Mouse (Mus musculus): ENCODE measurements at regions not wholly inside any gene's neighbourhood (a gene's known extent, or its start where the extent isn't known, plus 50 kb on each side); places are given as distances from the start of the nearest gene placed in this dataset.

DNA sequence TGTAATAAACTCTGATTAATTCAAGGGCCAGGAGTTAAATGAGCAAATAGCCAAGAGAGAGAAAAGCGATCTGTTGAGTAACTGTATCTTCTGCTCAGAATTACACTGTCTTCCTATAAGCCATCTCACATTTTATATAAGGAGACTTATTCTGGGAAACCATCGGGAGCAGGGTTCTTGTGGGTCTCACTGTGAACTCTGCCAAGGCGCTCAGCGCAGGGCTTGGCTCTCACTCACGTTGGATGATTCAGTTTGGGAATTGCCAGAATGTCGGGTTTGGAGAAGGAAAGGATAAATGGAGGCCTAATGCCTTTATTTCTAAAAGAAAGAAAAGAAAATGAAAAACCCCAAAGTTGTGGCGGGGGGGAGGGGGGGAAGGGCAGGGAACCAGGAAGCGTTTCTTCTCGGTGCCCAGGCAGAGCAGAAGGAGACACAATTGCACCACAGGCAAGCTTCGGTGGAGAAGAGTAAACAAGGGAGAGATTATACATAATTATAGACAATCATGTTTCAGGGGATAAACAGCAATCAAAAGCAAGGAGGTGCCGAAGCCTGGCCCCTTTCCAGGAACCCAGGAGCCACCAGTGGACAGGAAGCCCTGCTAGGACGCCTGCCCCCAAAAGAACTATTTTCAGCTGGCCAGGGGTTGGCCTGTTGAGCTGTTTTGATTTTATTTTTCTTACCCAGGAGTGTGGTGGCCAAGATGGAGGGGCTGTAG is 60.5 kb upstream of the Neo1 start:
- no peak overlapping the region for H3K9ac ChIP-seq (ENCODE audit: control insufficient read depth, low read depth, low read length, poor library complexity, severe bottlenecking)
- H3K27ac ChIP-seq (ENCODE audit: control insufficient read depth, low read depth, low read length): no peak overlapping the region
- DNase-seq (ENCODE audit: low read depth, low spot score): no peak
- TF ChIP-seq KAT2A (conservative IDR thresholded peaks at IDR 0.05; ENCODE audit: low read depth, low read length): no peak
- TF ChIP-seq RCOR1 (IDR thresholded peaks at IDR 0.05; ENCODE audit: low read depth, low read length): no peak
- TF ChIP-seq CTCF (IDR thresholded peaks at IDR 0.05 in 2 of 3, conservative IDR thresholded peaks at IDR 0.05 in 1 of 3; ENCODE audit: control insufficient read depth in 1 of 3, insufficient read depth in 1 of 3, low read depth in 2 of 3, low read length in 3 of 3, poor library complexity in 1 of 3, severe bottlenecking in 1 of 3): no peak
- TF ChIP-seq RAD21 (IDR thresholded peaks at IDR 0.05; ENCODE audit: low read depth, low read length): no peak
- TF ChIP-seq MAFK (IDR thresholded peaks at IDR 0.05; ENCODE audit: borderline replicate concordance, low read depth, low read length): no peak
- TF ChIP-seq SMC3 (IDR thresholded peaks at IDR 0.05; ENCODE audit: low read depth, low read length): no peak
- H3K27me3 ChIP-seq (ENCODE audit: control insufficient read depth in 1 of 2, insufficient read depth in 2 of 2, low read length in 2 of 2): peaks cover 3 to 7% of the 10 kb centered on the region in 2 experiments
- no peaks in the 10 kb centered on the region for H3K4me1 ChIP-seq (ENCODE audit: control insufficient read depth in 1 of 2, insufficient read depth in 2 of 2, low read length in 2 of 2)
- H3K9me3 ChIP-seq (replicated peaks; ENCODE audit: insufficient read depth, low read length): no peaks in the 10 kb centered on the region
- H3K4me3 ChIP-seq (ENCODE audit: control insufficient read depth in 1 of 2, insufficient read depth in 1 of 2, low read depth in 2 of 2, low read length in 2 of 2): no peak overlapping the region
- H3K79me2 ChIP-seq (ENCODE audit: control insufficient read depth, insufficient read depth, low read length, poor library complexity): no peaks in the 10 kb centered on the region
- no peaks in the 10 kb centered on the region for H3K36me3 ChIP-seq (ENCODE audit: control insufficient read depth in 1 of 2, insufficient read depth in 2 of 2, low read length in 2 of 2)

DNA sequence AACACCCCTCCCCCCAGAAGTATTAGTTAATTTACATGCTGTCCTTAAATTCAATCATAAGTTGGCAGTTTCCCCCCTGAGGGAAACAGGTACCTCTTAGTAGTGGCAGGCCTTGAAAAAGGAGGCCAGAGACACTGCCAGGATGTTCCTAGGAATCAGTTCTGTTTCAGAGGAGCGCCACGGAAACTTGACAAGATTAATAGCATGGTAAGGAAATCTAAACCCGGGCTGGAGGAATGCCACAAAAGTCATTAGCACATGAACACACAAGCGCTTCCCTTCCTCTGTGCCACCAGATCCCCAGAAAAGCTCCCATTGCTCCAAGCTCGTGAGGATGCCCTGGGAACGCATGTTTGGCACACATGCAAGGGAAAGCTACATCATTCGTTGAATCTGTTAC is 59.4 kb upstream of the Neo1 start:
- no peaks in the 10 kb centered on the region for H3K4me1 ChIP-seq (ENCODE audit: control insufficient read depth in 1 of 2, insufficient read depth in 2 of 2, low read length in 2 of 2)
- peaks cover 3 to 9% of the 10 kb centered on the region in 2 experiments for H3K27me3 ChIP-seq (ENCODE audit: control insufficient read depth in 1 of 2, insufficient read depth in 2 of 2, low read length in 2 of 2)
- no peak overlapping the region for H3K9ac ChIP-seq (ENCODE audit: control insufficient read depth, low read depth, low read length, poor library complexity, severe bottlenecking)
- H3K36me3 ChIP-seq (ENCODE audit: control insufficient read depth in 1 of 2, insufficient read depth in 2 of 2, low read length in 2 of 2): no peaks in the 10 kb centered on the region
- no peak overlapping the region for H3K4me3 ChIP-seq (ENCODE audit: control insufficient read depth in 1 of 2, insufficient read depth in 1 of 2, low read depth in 2 of 2, low read length in 2 of 2)
- no peak overlapping the region for H3K27ac ChIP-seq (ENCODE audit: control insufficient read depth, low read depth, low read length)
- no peak for TF ChIP-seq KAT2A (conservative IDR thresholded peaks at IDR 0.05; ENCODE audit: low read depth, low read length)
- TF ChIP-seq POLR2A (IDR thresholded peaks at IDR 0.05; ENCODE audit: control insufficient read depth in 1 of 2, insufficient read depth in 1 of 2, low read depth in 1 of 2, low read length in 2 of 2, poor library complexity in 1 of 2): no peak
- no peak for TF ChIP-seq ETS1 (IDR thresholded peaks at IDR 0.05; ENCODE audit: low read depth, low read length)
- TF ChIP-seq CHD1 (IDR thresholded peaks at IDR 0.05; ENCODE audit: low read depth, low read length): no peak
- TF ChIP-seq POLR2AphosphoS2 (IDR thresholded peaks at IDR 0.05; ENCODE audit: low read length): no peak
- TF ChIP-seq POLR2AphosphoS5 (IDR thresholded peaks at IDR 0.05; ENCODE audit: borderline replicate concordance, low read depth, low read length): no peak
- TF ChIP-seq MAZ (IDR thresholded peaks at IDR 0.05; ENCODE audit: low read depth, low read length): no peak
- no peak for TF ChIP-seq TAL1 (IDR thresholded peaks at IDR 0.05; ENCODE audit: low read length)
- TF ChIP-seq CTCF (IDR thresholded peaks at IDR 0.05 in 2 of 3, conservative IDR thresholded peaks at IDR 0.05 in 1 of 3; ENCODE audit: control insufficient read depth in 1 of 3, insufficient read depth in 1 of 3, low read depth in 2 of 3, low read length in 3 of 3, poor library complexity in 1 of 3, severe bottlenecking in 1 of 3): no peak
- TF ChIP-seq ELF1 (IDR thresholded peaks at IDR 0.05; ENCODE audit: low read depth, low read length): no peak
- no peak for TF ChIP-seq ZC3H11A (IDR thresholded peaks at IDR 0.05; ENCODE audit: low read depth, low read length)
- TF ChIP-seq TCF12 (IDR thresholded peaks at IDR 0.05; ENCODE audit: low read depth, low read length): no peak
- no peak for TF ChIP-seq EP300 (IDR thresholded peaks at IDR 0.05; ENCODE audit: low read depth in 1 of 2, low read length in 2 of 2)
- no peak for TF ChIP-seq GABPA (IDR thresholded peaks at IDR 0.05; ENCODE audit: low read depth, low read length)
- no peak for TF ChIP-seq NELFE (IDR thresholded peaks at IDR 0.05; ENCODE audit: low read depth, low read length)
- no peaks in the 10 kb centered on the region for H3K79me2 ChIP-seq (ENCODE audit: control insufficient read depth, insufficient read depth, low read length, poor library complexity)
- no peaks in the 10 kb centered on the region for H3K9me3 ChIP-seq (replicated peaks; ENCODE audit: insufficient read depth, low read length)
- no peak for DNase-seq (ENCODE audit: low read depth, low spot score)

All from MEL (cell line).